8 mouse cellular contexts compared by ENCODE assay signal in the genomic region with DNA sequence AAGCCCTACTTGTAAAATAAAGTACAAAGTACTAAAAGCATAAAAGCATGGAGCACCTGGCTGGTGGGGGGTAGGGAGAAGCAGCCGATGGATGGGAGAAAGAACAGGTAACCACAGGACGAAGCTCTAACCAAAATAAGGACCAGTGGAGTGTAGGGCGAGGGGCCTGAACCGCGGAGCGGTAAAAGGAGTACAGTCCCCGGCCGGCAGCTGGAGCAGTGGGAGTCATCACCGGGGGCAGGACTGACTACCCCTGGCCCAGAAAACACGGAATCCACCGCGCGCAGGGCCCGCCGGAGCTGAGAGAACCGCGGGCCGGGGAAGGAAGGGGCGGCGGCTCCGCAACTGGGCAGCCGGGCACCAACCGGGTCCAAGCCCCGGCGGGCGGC. TPM values are rescaled to one million over a fixed set of nuclear protein-coding genes. Genes with fewer than 3 reads are reported as not detected.
DNase-seq lines count a peak whose midpoint lies in the region; ATAC-seq and TF ChIP-seq lines count a peak whose summit lies in the region.

No protein-coding gene starts in this region.

- H3K36me3 ChIP-seq in kidney, postnatal 0 days (ENCODE audit: insufficient read depth, low read length) = 0 out of 2 replicates have a peak, but pooled peaks cover 7% of the 10 kb centered on the region
- H3K36me3 ChIP-seq in hindbrain, embryonic 11.5 days (ENCODE audit: control insufficient read depth, insufficient read depth, low read length) = 0 out of 2 replicates have a peak, but pooled peaks cover 6% of the 10 kb centered on the region
- H3K36me3 ChIP-seq in midbrain, embryonic 12.5 days = peaks cover 16% of the 10 kb centered on the region

- H3K4me1 ChIP-seq in kidney, postnatal 0 days (replicated peaks; ENCODE audit: insufficient read depth, low read length) = peaks cover 4% of the 10 kb centered on the region; the same call in 1 of the 2 replicates
- H3K4me1 ChIP-seq in bone marrow macrophage, adult 2 months (ENCODE audit: control insufficient read depth, insufficient read depth, low read length) = peaks cover 8% of the 10 kb centered on the region
- no peaks in the 10 kb centered on the region for H3K4me1 ChIP-seq in hindbrain, embryonic 11.5 days (replicated peaks; ENCODE audit: control insufficient read depth, insufficient read depth, low read length)
- H3K4me1 ChIP-seq in midbrain, embryonic 12.5 days = peaks cover 16% of the 10 kb centered on the region

- no peak for TF ChIP-seq POLR2A in bone marrow macrophage, adult 2 months (IDR thresholded peaks at IDR 0.05; ENCODE audit: borderline replicate concordance, low read depth, low read length)

- peak overlapping the region; percentile 98 for H3K27ac ChIP-seq in kidney, postnatal 0 days
- H3K27ac ChIP-seq in bone marrow macrophage, adult 2 months (ENCODE audit: insufficient read depth, low read depth, low read length) = peak overlapping the region; percentile 86
- H3K27ac ChIP-seq in hindbrain, embryonic 11.5 days (ENCODE audit: low read depth, low read length) = peak overlapping the region; percentile 97
- H3K27ac ChIP-seq in midbrain, embryonic 12.5 days (replicated peaks) = peak overlapping the region; percentile 97

- TF ChIP-seq CTCF in kidney, postnatal 0 days (IDR thresholded peaks at IDR 0.05; ENCODE audit: low read depth) = no peak
- no peak for TF ChIP-seq CTCF in bone marrow macrophage, adult 2 months (IDR thresholded peaks at IDR 0.05; ENCODE audit: low read depth, low read length)

- DNase-seq in kidney, postnatal 0 days (ENCODE audit: low spot score) = peak; percentile 35
- DNase-seq in kidney, adult 8-10 months = no peak
- no peak for DNase-seq in hindbrain, embryonic 11.5 days (ENCODE audit: low spot score)
- DNase-seq in left cerebral cortex, postnatal 25 days (ENCODE audit: low spot score in 2 of 2) = no peak
- DNase-seq in cerebellum, adult 9-11 months = no peak
- DNase-seq in cerebellum, postnatal 14 days = no peak

- ATAC-seq in kidney, postnatal 0 days (replicated peaks; ENCODE audit: low FRiP score, low read depth) = no peak
- peak; percentile 38 for ATAC-seq in hindbrain, embryonic 11.5 days (ENCODE audit: low FRiP score)
- peak; percentile 16 for ATAC-seq in midbrain, embryonic 12.5 days (ENCODE audit: low FRiP score, low read depth)

- intact Hi-C loops in left cerebral cortex, postnatal 25 days (cut with DNase I) = no loop called here

- peak overlapping the region; percentile 94 for H3K9ac ChIP-seq in kidney, postnatal 0 days (ENCODE audit: low read depth, low read length)
- H3K9ac ChIP-seq in hindbrain, embryonic 11.5 days (ENCODE audit: low read depth, low read length) = peak overlapping the region; percentile 83
- peak overlapping the region; percentile 94 for H3K9ac ChIP-seq in midbrain, embryonic 12.5 days (replicated peaks)

- H3K4me2 ChIP-seq in kidney, postnatal 0 days (ENCODE audit: low read length) = peak overlapping the region; percentile 83
- peak overlapping the region; percentile 76 for H3K4me2 ChIP-seq in hindbrain, embryonic 11.5 days (replicated peaks; ENCODE audit: low read depth, low read length)
- peak overlapping the region; percentile 81 for H3K4me2 ChIP-seq in midbrain, embryonic 12.5 days (replicated peaks)

- peak overlapping the region; percentile 98 for H3K4me3 ChIP-seq in kidney, postnatal 0 days (replicated peaks; ENCODE audit: low read depth, low read length)
- H3K4me3 ChIP-seq in bone marrow macrophage, adult 2 months (ENCODE audit: insufficient read depth, low read length) = peak overlapping the region; percentile 84
- H3K4me3 ChIP-seq in hindbrain, embryonic 11.5 days (ENCODE audit: low read depth, low read length) = peak overlapping the region; percentile 86
- peak overlapping the region; percentile 96 for H3K4me3 ChIP-seq in midbrain, embryonic 12.5 days

- H3K27me3 ChIP-seq in kidney, postnatal 0 days (ENCODE audit: insufficient read depth, low read length) = no peaks in the 10 kb centered on the region
- H3K27me3 ChIP-seq in hindbrain, embryonic 11.5 days (ENCODE audit: control insufficient read depth, insufficient read depth, low read length) = no peaks in the 10 kb centered on the region
- no peaks in the 10 kb centered on the region for H3K27me3 ChIP-seq in midbrain, embryonic 12.5 days

- H3K9me3 ChIP-seq in kidney, postnatal 0 days (replicated peaks; ENCODE audit: low read length) = no peaks in the 10 kb centered on the region
- H3K9me3 ChIP-seq in hindbrain, embryonic 11.5 days (ENCODE audit: control insufficient read depth, low read length) = no peaks in the 10 kb centered on the region
- no peaks in the 10 kb centered on the region for H3K9me3 ChIP-seq in midbrain, embryonic 12.5 days

- WGBS in kidney, postnatal 0 days = 2% methylated on average over 16 of the region's 26 CpGs
- under 1% methylated on average over 26 of the region's 26 CpGs for WGBS in hindbrain, embryonic 11.5 days
- 1% methylated on average over 24 of the region's 26 CpGs for WGBS in midbrain, embryonic 12.5 days

RNA-seq across cellular contexts. Expression of a gene that starts 0.6 kb away (rescaled TPM):
- polyA plus RNA-seq in kidney, postnatal 0 days (2015; fragmentation: Nextera tagmentation; extraction: Ambion mirVana) = 25.9 and 29.2 TPM in 2 replicates
- polyA plus RNA-seq in bone marrow macrophage, adult 2 months (2012; ENCODE audit: insufficient read depth, insufficient read length, missing spikeins) = 27.5 and 29.2 TPM in 2 replicates
- polyA plus RNA-seq in hindbrain, embryonic 11.5 days (2014; fragmentation: Nextera tagmentation; extraction: Ambion mirVana) = 22.5 and 30.1 TPM in 2 replicates
- 28.1 and 29.5 TPM in 2 replicates for polyA plus RNA-seq in midbrain, embryonic 12.5 days (2016; fragmentation: Nextera tagmentation; extraction: Ambion mirVana)
- total RNA-seq in left cerebral cortex, postnatal 25 days (2021) = 10 to 100 TPM; 45.2 to 50.6 TPM

RNA-seq across cellular contexts. Expression of a gene that starts 12.7 kb away (rescaled TPM):
- polyA plus RNA-seq in kidney, postnatal 0 days (2015; fragmentation: Nextera tagmentation; extraction: Ambion mirVana) = 24.5 and 26.0 TPM in 2 replicates
- 16.4 and 16.6 TPM in 2 replicates for polyA plus RNA-seq in bone marrow macrophage, adult 2 months (2012; ENCODE audit: insufficient read depth, insufficient read length, missing spikeins)
- polyA plus RNA-seq in hindbrain, embryonic 11.5 days (2014; fragmentation: Nextera tagmentation; extraction: Ambion mirVana) = 44.3 and 53.9 TPM in 2 replicates
- polyA plus RNA-seq in midbrain, embryonic 12.5 days (2016; fragmentation: Nextera tagmentation; extraction: Ambion mirVana) = 42.5 and 45.9 TPM in 2 replicates
- 1 to 10 TPM; 8.4 to 9.3 TPM for total RNA-seq in left cerebral cortex, postnatal 25 days (2021)

RNA-seq across cellular contexts. Expression of a gene that starts 19.4 kb away (rescaled TPM):
- polyA plus RNA-seq in kidney, postnatal 0 days (2015; fragmentation: Nextera tagmentation; extraction: Ambion mirVana) = 4.1 TPM in 2 replicates
- polyA plus RNA-seq in bone marrow macrophage, adult 2 months (2012; ENCODE audit: insufficient read depth, insufficient read length, missing spikeins) = 0.70 and 0.92 TPM in 2 replicates
- 13.7 and 16.4 TPM in 2 replicates for polyA plus RNA-seq in hindbrain, embryonic 11.5 days (2014; fragmentation: Nextera tagmentation; extraction: Ambion mirVana)
- polyA plus RNA-seq in midbrain, embryonic 12.5 days (2016; fragmentation: Nextera tagmentation; extraction: Ambion mirVana) = 22.5 and 26.3 TPM in 2 replicates
- total RNA-seq in left cerebral cortex, postnatal 25 days (2021) = 10 to 100 TPM; 66.7 to 69.0 TPM

RNA-seq across cellular contexts. Expression of a gene that starts 29.0 kb away (rescaled TPM):
- polyA plus RNA-seq in kidney, postnatal 0 days (2015; fragmentation: Nextera tagmentation; extraction: Ambion mirVana) = 8.7 and 9.3 TPM in 2 replicates
- not detected in 2 replicates for polyA plus RNA-seq in bone marrow macrophage, adult 2 months (2012; ENCODE audit: insufficient read depth, insufficient read length, missing spikeins)
- polyA plus RNA-seq in hindbrain, embryonic 11.5 days (2014; fragmentation: Nextera tagmentation; extraction: Ambion mirVana) = 7.1 TPM in 2 replicates
- 9.1 and 10.9 TPM in 2 replicates for polyA plus RNA-seq in midbrain, embryonic 12.5 days (2016; fragmentation: Nextera tagmentation; extraction: Ambion mirVana)
- total RNA-seq in left cerebral cortex, postnatal 25 days (2021) = 1 to 10 TPM; 1.2 to 2.3 TPM

RNA-seq across cellular contexts. Expression of a gene that starts 35.5 kb away (rescaled TPM):
- 189 and 199 TPM in 2 replicates for polyA plus RNA-seq in kidney, postnatal 0 days (2015; fragmentation: Nextera tagmentation; extraction: Ambion mirVana)
- polyA plus RNA-seq in bone marrow macrophage, adult 2 months (2012; ENCODE audit: insufficient read depth, insufficient read length, missing spikeins) = 41.4 TPM in 2 replicates
- polyA plus RNA-seq in hindbrain, embryonic 11.5 days (2014; fragmentation: Nextera tagmentation; extraction: Ambion mirVana) = 185 and 190 TPM in 2 replicates
- 169 and 183 TPM in 2 replicates for polyA plus RNA-seq in midbrain, embryonic 12.5 days (2016; fragmentation: Nextera tagmentation; extraction: Ambion mirVana)
- total RNA-seq in left cerebral cortex, postnatal 25 days (2021) = 100 to 1,000 TPM; 225 to 235 TPM
